Mouse (Mus musculus) lung, embryonic 16.5 days (tissue): ENCODE data around the gene Adcy9. TPM values are rescaled to one million over a fixed set of nuclear protein-coding genes. Genes with fewer than 3 reads are reported as not detected.
"Not testable (repeated sequence)": the region's sequence is repeated elsewhere in the genome, so short reads cannot be mapped to it uniquely, and the experiment has no call there.

ENCODE experiments used
- ATAC-seq: fragments of 200-750 bp; cut with Nextera tagmentation; 2 replicates; pipeline ENCODE4 v1.8.0; 2017; ENCODE audit warnings: low read depth, mild to moderate bottlenecking, moderate library complexity
- H3K27ac ChIP-seq: fragments of 300-500 bp; sonication (generic); 2 replicates; pipeline ENCODE4 v1.5.1; 2014; ENCODE audit warnings: mild to moderate bottlenecking, control low read depth, low read length
- H3K27me3 ChIP-seq: fragments of 300-500 bp; sonication (generic); 2 replicates; pipeline ENCODE4 v1.6.1; 2014; ENCODE audit warnings: low read depth, low read length, mixed read lengths; ENCODE audit not compliant: control insufficient read depth, insufficient read depth
- H3K36me3 ChIP-seq: fragments of 300-500 bp; sonication (generic); 2 replicates; pipeline ENCODE4 v1.6.1; 2014; ENCODE audit warnings: low read length; ENCODE audit not compliant: control insufficient read depth, insufficient read depth
- H3K4me1 ChIP-seq: fragments of 300-500 bp; sonication (generic); replicated peaks from 2 replicates; pipeline ENCODE4 v1.6.1; 2014; ENCODE audit warnings: low read length, mixed read lengths; ENCODE audit not compliant: control insufficient read depth, insufficient read depth
- H3K4me2 ChIP-seq: fragments of 300-500 bp; sonication (generic); 2 replicates; pipeline ENCODE4 v1.6.1; 2014; ENCODE audit warnings: low read depth, low read length, control low read depth
- H3K4me3 ChIP-seq: fragments of 300-500 bp; sonication (generic); 2 replicates; pipeline ENCODE4 v1.5.1; 2014; ENCODE audit warnings: mild to moderate bottlenecking, low read length, control low read depth
- H3K9ac ChIP-seq: fragments of 300-500 bp; sonication (generic); 2 replicates; pipeline ENCODE4 v1.6.1; 2014; ENCODE audit warnings: low read length, control low read depth
- H3K9me3 ChIP-seq: fragments of 300-500 bp; sonication (generic); 2 replicates; pipeline ENCODE4 v1.6.1; 2016; ENCODE audit warnings: low read length; ENCODE audit not compliant: control insufficient read depth
- WGBS: fragments of 180-500 bp; shearing (Covaris S2); extraction: QIAGEN DNeasy Blood & Tissue Kit; methylation state at CpG from one replicate; pipeline ENCODE4 v1.1.7; 2014; 5-methylcytosine and 5-hydroxymethylcytosine counted together
- polyA plus RNA-seq: library from polyadenylated mRNA; unstranded; fragments of >200 nt; fragmentation: Nextera tagmentation; extraction: Ambion mirVana; gene quantifications from 2 replicates; pipeline ENCODE4 v1.2.1, GENCODE M21; 2015

The Adcy9 gene
- polyA plus RNA-seq, 1 experiment from 2014 or later = 1.5 TPM

- 89% methylated on average over 7 of the region's 7 CpGs for WGBS
- Histone ChIP-seq H3K36me3 (no peaks in the 10 kb centered on the region), H3K4me1 (no peaks in the 10 kb centered on the region), H3K9me3 (no peaks in the 10 kb centered on the region), H3K9ac (no peak overlapping the region), H3K4me3 (no peak overlapping the region), H3K27me3 (no peaks in the 10 kb centered on the region), H3K27ac (no peak overlapping the region), H3K4me2 (no peak overlapping the region)
- ATAC-seq = no peak
Observed at GRCm38 (mm10) chr16:4342579-4342978, 77.7 kb downstream of the Adcy9 start.

- Histone ChIP-seq H3K4me3 (no peak overlapping the region), H3K4me1 (no peaks in the 10 kb centered on the region), H3K36me3 (no peaks in the 10 kb centered on the region), H3K9ac (no peak overlapping the region), H3K9me3 (no peaks in the 10 kb centered on the region), H3K27me3 (no peaks in the 10 kb centered on the region), H3K4me2 (no peak overlapping the region), H3K27ac (no peak overlapping the region)
- 72% methylated on average over 14 of the region's 14 CpGs for WGBS
- no peak for ATAC-seq
Observed at GRCm38 (mm10) chr16:4341316-4342062, 78.8 kb downstream of the Adcy9 start.

GRCm38 (mm10) chr16:4339216-4339615 is 81.1 kb downstream of the Adcy9 start:
- H3K4me3 ChIP-seq, H3K9me3 ChIP-seq, H3K4me2 ChIP-seq, H3K27ac ChIP-seq, H3K27me3 ChIP-seq, H3K4me1 ChIP-seq, ATAC-seq, H3K36me3 ChIP-seq, H3K9ac ChIP-seq: not testable (repeated sequence)
- WGBS = 65% methylated on average over 6 of the region's 7 CpGs

GRCm38 (mm10) chr16:4337269-4337668 is 83.0 kb downstream of the Adcy9 start:
- H3K4me2 ChIP-seq = no peak overlapping the region
- 34% methylated on average over 4 of the region's 4 CpGs for WGBS

GRCm38 (mm10) chr16:4333788-4334187 is 86.5 kb downstream of the Adcy9 start:
- Histone ChIP-seq H3K4me1 (no peaks in the 10 kb centered on the region), H3K9me3 (no peaks in the 10 kb centered on the region), H3K36me3 (no peaks in the 10 kb centered on the region), H3K4me2 (no peak overlapping the region), H3K27me3 (no peaks in the 10 kb centered on the region), H3K4me3 (no peak overlapping the region), H3K27ac (no peak overlapping the region), H3K9ac (no peak overlapping the region)
- WGBS = 82% methylated on average over 5 of the region's 5 CpGs
- ATAC-seq = no peak

More at GRCm38 (mm10) chr16:4337269-4337668, 83.0 kb downstream of the Adcy9 start:
- no peaks in the 10 kb centered on the region for H3K27me3 ChIP-seq
- no peak for ATAC-seq
- H3K9ac ChIP-seq = no peak overlapping the region
- no peaks in the 10 kb centered on the region for H3K36me3 ChIP-seq
- no peaks in the 10 kb centered on the region for H3K4me1 ChIP-seq
- H3K9me3 ChIP-seq = no peaks in the 10 kb centered on the region
- H3K27ac ChIP-seq = no peak overlapping the region
- H3K4me3 ChIP-seq = no peak overlapping the region

- H3K9ac ChIP-seq = no peak overlapping the region
- no peaks in the 10 kb centered on the region for H3K36me3 ChIP-seq
- no peaks in the 10 kb centered on the region for H3K27me3 ChIP-seq
- ATAC-seq = no peak
- no peaks in the 10 kb centered on the region for H3K9me3 ChIP-seq
- WGBS = 85% methylated on average over 2 of the region's 2 CpGs
- no peak overlapping the region for H3K4me2 ChIP-seq
- H3K27ac ChIP-seq = no peak overlapping the region
- H3K4me3 ChIP-seq = no peak overlapping the region
- H3K4me1 ChIP-seq = no peaks in the 10 kb centered on the region
Observed at GRCm38 (mm10) chr16:4333371-4333770, 86.9 kb downstream of the Adcy9 start.

GRCm38 (mm10) chr16:4327081-4327480 is 93.2 kb downstream of the Adcy9 start:
- no peaks in the 10 kb centered on the region for H3K27me3 ChIP-seq
- no peaks in the 10 kb centered on the region for H3K36me3 ChIP-seq
- H3K4me3 ChIP-seq = no peak overlapping the region
- ATAC-seq = no peak
- no peaks in the 10 kb centered on the region for H3K4me1 ChIP-seq
- H3K4me2 ChIP-seq = no peak overlapping the region
- no peak overlapping the region for H3K27ac ChIP-seq
- H3K9me3 ChIP-seq = no peaks in the 10 kb centered on the region
- no peak overlapping the region for H3K9ac ChIP-seq

GRCm38 (mm10) chr16:4325801-4326200 is 94.5 kb downstream of the Adcy9 start:
- H3K9ac ChIP-seq = no peak overlapping the region
- no peak overlapping the region for H3K4me2 ChIP-seq
- H3K27ac ChIP-seq = no peak overlapping the region
- H3K9me3 ChIP-seq = no peaks in the 10 kb centered on the region
- H3K27me3 ChIP-seq = no peaks in the 10 kb centered on the region
- 71% methylated on average over 2 of the region's 2 CpGs for WGBS
- H3K4me3 ChIP-seq = no peak overlapping the region
- no peaks in the 10 kb centered on the region for H3K4me1 ChIP-seq
- no peak for ATAC-seq
- H3K36me3 ChIP-seq = no peaks in the 10 kb centered on the region

- Histone ChIP-seq H3K36me3 (no peaks in the 10 kb centered on the region), H3K27ac (no peak overlapping the region), H3K27me3 (no peaks in the 10 kb centered on the region), H3K4me1 (no peaks in the 10 kb centered on the region), H3K9me3 (no peaks in the 10 kb centered on the region), H3K4me2 (no peak overlapping the region), H3K4me3 (no peak overlapping the region), H3K9ac (no peak overlapping the region)
- ATAC-seq = no peak
Observed at GRCm38 (mm10) chr16:4324967-4325366, 95.3 kb downstream of the Adcy9 start.

- Histone ChIP-seq H3K36me3 (no peaks in the 10 kb centered on the region), H3K4me1 (peaks cover 4% of the 10 kb centered on the region; the same call in 1 of the 2 replicates), H3K9ac (no peak overlapping the region), H3K27ac (no peak overlapping the region), H3K4me3 (no peak overlapping the region), H3K27me3 (no peaks in the 10 kb centered on the region), H3K9me3 (no peaks in the 10 kb centered on the region), H3K4me2 (no peak overlapping the region)
- no peak for ATAC-seq
- WGBS = 65% methylated on average over 3 of the region's 3 CpGs
Observed at GRCm38 (mm10) chr16:4320856-4321255, 99.4 kb downstream of the Adcy9 start.
